Mouse (Mus musculus): ENCODE measurements at regions not wholly inside any gene's neighbourhood (a gene's known extent, or its start where the extent isn't known, plus 50 kb on each side); places are given as distances from the start of the nearest gene placed in this dataset. TPM values are rescaled to one million over a fixed set of nuclear protein-coding genes. Genes with fewer than 3 reads are reported as not detected.

Small RNA genes lying in the stretch of these regions (microRNA-seq; reads per million reads assigned to microRNA genes)
- gene Gm22234, result not detected
- not detected for gene Gm25297

Measured in heart, postnatal 25 days (tissue).